Mouse (Mus musculus): ENCODE measurements around the gene Dnajc7. TPM values are rescaled to one million over a fixed set of nuclear protein-coding genes. Genes with fewer than 3 reads are reported as not detected.
"Not testable (repeated sequence)": the region's sequence is repeated elsewhere in the genome, so short reads cannot be mapped to it uniquely, and the experiment has no call there.

Gene Dnajc7
- total RNA-seq, 2 experiments from 2014 or later = 276 to 297 TPM

- DNase-seq = no peak
- intact Hi-C loops (cut with DNase I) = no loop called here
These were observed 2.5 kb downstream of the Dnajc7 start for GRCm38 (mm10) chr11:100617480-100617879.

GRCm38 (mm10) chr11:100616836-100617235, 3.1 kb downstream of the Dnajc7 start:
- DNase-seq; intact Hi-C loops (cut with DNase I): not testable (repeated sequence)

GRCm38 (mm10) chr11:100616332-100616731, 3.6 kb downstream of the Dnajc7 start:
- DNase-seq = no peak
- intact Hi-C loops (cut with DNase I) = no loop called here

- DNase-seq = no peak
- intact Hi-C loops (cut with DNase I) = no loop called here
These were observed 6.7 kb downstream of the Dnajc7 start for GRCm38 (mm10) chr11:100613241-100613640.

GRCm38 (mm10) chr11:100611627-100612026, 8.3 kb downstream of the Dnajc7 start:
- intact Hi-C loops (cut with DNase I) = no loop called here
- DNase-seq = peak; percentile 28

- no peak for DNase-seq
- intact Hi-C loops (cut with DNase I) = loop anchor here (5.0 kb wide), 1 partner anchor 38 kb away; the partner anchor contains the start of gene Cnp
These were observed 9.8 kb downstream of the Dnajc7 start for GRCm38 (mm10) chr11:100609997-100610680.

- peak; percentile 37 for DNase-seq
- intact Hi-C loops (cut with DNase I) = loop anchor here (5.0 kb wide), 1 partner anchor 37 kb away; the partner anchor contains the start of gene Cnp
These were observed 10.5 kb downstream of the Dnajc7 start for GRCm38 (mm10) chr11:100609355-100609996.

- intact Hi-C loops (cut with DNase I) = loop anchor here (5.0 kb wide), 1 partner anchor 36 kb away; the partner anchor contains the start of gene Cnp
- no peak for DNase-seq
These were observed 11.2 kb downstream of the Dnajc7 start for GRCm38 (mm10) chr11:100608796-100609195.

GRCm38 (mm10) chr11:100607121-100607520, 12.8 kb downstream of the Dnajc7 start:
- DNase-seq = no peak
- intact Hi-C loops (cut with DNase I) = loop anchor here (5.0 kb wide), 1 partner anchor 35 kb away; the partner anchor contains the start of gene Cnp

- intact Hi-C loops (cut with DNase I) = loop anchor here (5.0 kb wide), 1 partner anchor 33 kb away; the partner anchor contains the start of gene Cnp
- no peak for DNase-seq
These were observed 14.5 kb downstream of the Dnajc7 start for GRCm38 (mm10) chr11:100605451-100605850.

GRCm38 (mm10) chr11:100604321-100605005, 15.5 kb downstream of the Dnajc7 start:
- DNase-seq = no peak
- intact Hi-C loops (cut with DNase I) = loop anchor here (5.0 kb wide), 1 partner anchor 32 kb away; the partner anchor contains the start of gene Cnp

GRCm38 (mm10) chr11:100603813-100604212, 16.2 kb downstream of the Dnajc7 start:
- no peak for DNase-seq
- intact Hi-C loops (cut with DNase I) = no loop called here

- intact Hi-C loops (cut with DNase I) = no loop called here
- DNase-seq = no peak
These were observed 16.8 kb downstream of the Dnajc7 start for GRCm38 (mm10) chr11:100603155-100603554.

- intact Hi-C loops (cut with DNase I) = no loop called here
- DNase-seq = no peak
These were observed 18.6 kb downstream of the Dnajc7 start for GRCm38 (mm10) chr11:100601372-100601771.

GRCm38 (mm10) chr11:100598074-100598473, 21.9 kb downstream of the Dnajc7 start:
- intact Hi-C loops (cut with DNase I) = no loop called here
- DNase-seq = no peak

GRCm38 (mm10) chr11:100595533-100595932, 24.4 kb downstream of the Dnajc7 start:
- intact Hi-C loops (cut with DNase I) = no loop called here

GRCm38 (mm10) chr11:100594608-100595007, 25.4 kb downstream of the Dnajc7 start:
- no peak for DNase-seq

More at GRCm38 (mm10) chr11:100595533-100595932, 24.4 kb downstream of the Dnajc7 start:
- no peak for DNase-seq

GRCm38 (mm10) chr11:100592346-100593046, 27.5 kb downstream of the Dnajc7 start:
- intact Hi-C loops (cut with DNase I) = no loop called here
- no peak for DNase-seq

More at GRCm38 (mm10) chr11:100594608-100595007, 25.4 kb downstream of the Dnajc7 start:
- intact Hi-C loops (cut with DNase I) = no loop called here

- intact Hi-C loops (cut with DNase I) = no loop called here
- DNase-seq = no peak
These were observed 31.5 kb downstream of the Dnajc7 start for GRCm38 (mm10) chr11:100588462-100588861.

- no peak for DNase-seq
- intact Hi-C loops (cut with DNase I) = no loop called here
These were observed 34.8 kb downstream of the Dnajc7 start for GRCm38 (mm10) chr11:100585148-100585547.
